Mouse (Mus musculus) embryonic facial prominence, embryonic 12.5 days (tissue): ENCODE measurements at regions not wholly inside any gene's neighbourhood (a gene's known extent, or its start where the extent isn't known, plus 50 kb on each side); places are given as distances from the start of the nearest gene placed in this dataset.

Source experiments
- ATAC-seq: fragments of 200-750 bp; cut with Nextera tagmentation; 2 replicates; pipeline ENCODE4 v1.8.0; 2017; ENCODE audit not compliant: insufficient number of reproducible peaks, insufficient read depth, low FRiP score, low TSS enrichment
- H3K27ac ChIP-seq: fragments of 300-500 bp; sonication (generic); 2 replicates; pipeline ENCODE4 v1.5.1; 2016; ENCODE audit warnings: mild to moderate bottlenecking
- H3K27me3 ChIP-seq: fragments of 300-500 bp; sonication (generic); 2 replicates; pipeline ENCODE4 v1.6.1; 2016; ENCODE audit warnings: mild to moderate bottlenecking, moderate library complexity
- H3K36me3 ChIP-seq: fragments of 300-500 bp; sonication (generic); 2 replicates; pipeline ENCODE4 v1.6.1; 2016; ENCODE audit warnings: mild to moderate bottlenecking
- H3K4me1 ChIP-seq: fragments of 300-500 bp; sonication (generic); 2 replicates; pipeline ENCODE4 v1.6.1; 2016
- H3K4me2 ChIP-seq: fragments of 300-500 bp; sonication (generic); replicated peaks from 2 replicates; pipeline ENCODE4 v1.6.1; 2016; ENCODE audit warnings: mild to moderate bottlenecking, moderate library complexity
- H3K4me3 ChIP-seq: fragments of 300-500 bp; sonication (generic); 2 replicates; pipeline ENCODE4 v1.5.1; 2016; ENCODE audit warnings: mild to moderate bottlenecking
- H3K9ac ChIP-seq: fragments of 300-500 bp; sonication (generic); 2 replicates; pipeline ENCODE4 v1.6.1; 2016; ENCODE audit warnings: mild to moderate bottlenecking, moderate library complexity
- H3K9me3 ChIP-seq: fragments of 300-500 bp; sonication (generic); 2 replicates; pipeline ENCODE4 v1.6.1; 2016; ENCODE audit warnings: mild to moderate bottlenecking, moderate library complexity
- WGBS: fragments of 180-500 bp; shearing (Covaris S2); methylation state at CpG from one replicate; pipeline ENCODE4 v1.1.7; 2016; 5-methylcytosine and 5-hydroxymethylcytosine counted together

DNA sequence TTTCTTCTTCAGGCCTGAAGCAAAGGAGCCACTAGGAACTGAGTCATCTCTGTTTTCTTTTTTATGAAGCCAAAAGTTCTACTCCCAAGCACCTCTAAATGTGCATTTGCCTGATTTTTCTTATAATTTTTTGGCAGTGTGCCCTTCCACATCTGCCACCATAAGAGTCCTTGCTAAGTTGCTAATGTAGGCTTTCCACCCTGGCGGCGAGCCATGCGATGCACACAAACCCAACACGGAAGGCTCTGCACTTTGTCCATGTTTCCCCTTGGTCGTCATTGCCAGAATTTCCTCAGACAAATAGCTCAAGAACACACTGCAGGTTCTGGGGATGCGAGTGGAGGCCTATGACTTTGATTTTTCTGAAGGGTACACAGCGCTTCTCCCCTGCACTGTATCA, 54.5 kb upstream of the Ercc4 start:
- Histone ChIP-seq H3K4me1 (no peaks in the 10 kb centered on the region), H3K4me3 (no peak overlapping the region), H3K9me3 (no peaks in the 10 kb centered on the region), H3K9ac (no peak overlapping the region), H3K4me2 (no peak overlapping the region), H3K36me3 (no peaks in the 10 kb centered on the region), H3K27ac (no peak overlapping the region), H3K27me3 (no peaks in the 10 kb centered on the region)
- 87% methylated on average over 7 of the region's 7 CpGs for WGBS
- no peak for ATAC-seq
